Mouse (Mus musculus): ENCODE measurements around the gene Kras. TPM values are rescaled to one million over a fixed set of nuclear protein-coding genes. Genes with fewer than 3 reads are reported as not detected.
A peak's percentile ranks its signal among the peaks of the same experiment; 100 is the strongest.

Kras gene
- 78.5 and 80.8 TPM in 2 replicates for polyA plus RNA-seq (2016; fragmentation: Nextera tagmentation; extraction: Ambion mirVana)

- peak; percentile 98 for DNase-seq (ENCODE audit: low spot score)
- 2% methylated on average over 83 of the region's 83 CpGs for WGBS
- peaks cover 15% of the 10 kb centered on the region for H3K27me3 ChIP-seq (ENCODE audit: low read depth, poor library complexity, severe bottlenecking)
- peaks cover 24% of the 10 kb centered on the region for H3K4me1 ChIP-seq
- peaks cover 14% of the 10 kb centered on the region for H3K36me3 ChIP-seq
- H3K9me3 ChIP-seq (replicated peaks), result no peaks in the 10 kb centered on the region
- peak within 1 kb of the TSS; percentile 97 for H3K27ac ChIP-seq
- H3K4me3 ChIP-seq, result peak within 1 kb of the TSS; percentile 96
These were observed at the start of gene Kras for GRCm38 (mm10) chr6:145250185-145250791. Kras (minus strand) TSS chr6:145250239.

GRCm38 (mm10) chr6:145297626-145298025 lies 47.6 kb upstream of the Kras start:
- H3K4me3 ChIP-seq, result no peak overlapping the region
- WGBS, result 78% methylated on average over 7 of the region's 7 CpGs
- no peak overlapping the region for H3K27ac ChIP-seq
- H3K9me3 ChIP-seq (replicated peaks), result no peaks in the 10 kb centered on the region
- no peaks in the 10 kb centered on the region; the same call in 1 of the 2 replicates for H3K4me1 ChIP-seq
- no peak for DNase-seq (ENCODE audit: low spot score)
- no peaks in the 10 kb centered on the region for H3K27me3 ChIP-seq (ENCODE audit: low read depth, poor library complexity, severe bottlenecking)
- no peaks in the 10 kb centered on the region for H3K36me3 ChIP-seq

- Histone ChIP-seq H3K36me3 (no peaks in the 10 kb centered on the region), H3K9me3 (replicated peaks) (no peaks in the 10 kb centered on the region), H3K27me3 (ENCODE audit: low read depth, poor library complexity, severe bottlenecking) (no peaks in the 10 kb centered on the region), H3K27ac (no peak overlapping the region), H3K4me1 (no peaks in the 10 kb centered on the region; the same call in 1 of the 2 replicates), H3K4me3 (no peak overlapping the region)
- no peak for DNase-seq (ENCODE audit: low spot score)
- WGBS, result 83% methylated on average over 7 of the region's 7 CpGs
These were observed 46.9 kb upstream of the Kras start for GRCm38 (mm10) chr6:145296979-145297378.

GRCm38 (mm10) chr6:145295171-145295570 lies 45.1 kb upstream of the Kras start:
- WGBS, result 75% methylated on average over 11 of the region's 11 CpGs
- peaks cover 8% of the 10 kb centered on the region for H3K4me1 ChIP-seq
- no peaks in the 10 kb centered on the region for H3K36me3 ChIP-seq
- DNase-seq (ENCODE audit: low spot score), result no peak
- H3K9me3 ChIP-seq (replicated peaks), result no peaks in the 10 kb centered on the region
- no peak overlapping the region for H3K4me3 ChIP-seq
- H3K27ac ChIP-seq, result no peak overlapping the region
- no peaks in the 10 kb centered on the region for H3K27me3 ChIP-seq (ENCODE audit: low read depth, poor library complexity, severe bottlenecking)

- WGBS, result 80% methylated on average over 6 of the region's 6 CpGs
- Histone ChIP-seq H3K36me3 (no peaks in the 10 kb centered on the region), H3K27me3 (ENCODE audit: low read depth, poor library complexity, severe bottlenecking) (no peaks in the 10 kb centered on the region), H3K9me3 (replicated peaks) (no peaks in the 10 kb centered on the region), H3K4me1 (peaks cover 8% of the 10 kb centered on the region), H3K27ac (no peak overlapping the region), H3K4me3 (no peak overlapping the region)
- DNase-seq (ENCODE audit: low spot score), result no peak
These were observed 43.1 kb upstream of the Kras start for GRCm38 (mm10) chr6:145293156-145293555.

GRCm38 (mm10) chr6:145291383-145292289 lies 41.6 kb upstream of the Kras start:
- Histone ChIP-seq H3K4me3 (no peak overlapping the region), H3K36me3 (no peaks in the 10 kb centered on the region), H3K27ac (no peak overlapping the region), H3K4me1 (peaks cover 8% of the 10 kb centered on the region), H3K27me3 (ENCODE audit: low read depth, poor library complexity, severe bottlenecking) (no peaks in the 10 kb centered on the region), H3K9me3 (replicated peaks) (no peaks in the 10 kb centered on the region)
- DNase-seq (ENCODE audit: low spot score), result no peak
- 82% methylated on average over 13 of the region's 13 CpGs for WGBS

GRCm38 (mm10) chr6:145285656-145286055 lies 35.6 kb upstream of the Kras start:
- WGBS, result 83% methylated on average over 4 of the region's 4 CpGs
- DNase-seq (ENCODE audit: low spot score), result no peak
- Histone ChIP-seq H3K27me3 (ENCODE audit: low read depth, poor library complexity, severe bottlenecking) (no peaks in the 10 kb centered on the region), H3K36me3 (no peaks in the 10 kb centered on the region), H3K9me3 (replicated peaks) (no peaks in the 10 kb centered on the region), H3K4me3 (no peak overlapping the region), H3K27ac (no peak overlapping the region), H3K4me1 (no peaks in the 10 kb centered on the region)

GRCm38 (mm10) chr6:145284286-145284685 lies 34.2 kb upstream of the Kras start:
- H3K27me3 ChIP-seq (ENCODE audit: low read depth, poor library complexity, severe bottlenecking), result no peaks in the 10 kb centered on the region

GRCm38 (mm10) chr6:145277138-145277763 lies 27.2 kb upstream of the Kras start:
- no peak overlapping the region for H3K4me3 ChIP-seq
- H3K36me3 ChIP-seq, result no peaks in the 10 kb centered on the region
- no peaks in the 10 kb centered on the region for H3K9me3 ChIP-seq (replicated peaks)
- 0 out of 2 replicates have a peak, but pooled peaks cover 11% of the 10 kb centered on the region for H3K27me3 ChIP-seq (ENCODE audit: low read depth, poor library complexity, severe bottlenecking)
- 68% methylated on average over 9 of the region's 9 CpGs for WGBS
- H3K4me1 ChIP-seq, result peaks cover 8% of the 10 kb centered on the region
- no peak overlapping the region for H3K27ac ChIP-seq
- no peak for DNase-seq (ENCODE audit: low spot score)

More at GRCm38 (mm10) chr6:145284286-145284685, 34.2 kb upstream of the Kras start:
- H3K36me3 ChIP-seq, result no peaks in the 10 kb centered on the region
- H3K4me3 ChIP-seq, result no peak overlapping the region
- DNase-seq (ENCODE audit: low spot score), result no peak
- H3K4me1 ChIP-seq, result no peaks in the 10 kb centered on the region
- H3K27ac ChIP-seq, result no peak overlapping the region
- 95% methylated on average over 8 of the region's 8 CpGs for WGBS
- no peaks in the 10 kb centered on the region for H3K9me3 ChIP-seq (replicated peaks)

GRCm38 (mm10) chr6:145276265-145276780 lies 26.3 kb upstream of the Kras start:
- Histone ChIP-seq H3K27ac (no peak overlapping the region), H3K4me3 (peak overlapping the region; percentile 37), H3K27me3 (ENCODE audit: low read depth, poor library complexity, severe bottlenecking) (0 out of 2 replicates have a peak, but pooled peaks cover 11% of the 10 kb centered on the region)

GRCm38 (mm10) chr6:145275586-145276219 lies 25.7 kb upstream of the Kras start:
- Histone ChIP-seq H3K27ac (no peak overlapping the region), H3K36me3 (no peaks in the 10 kb centered on the region), H3K4me3 (peak overlapping the region; percentile 37; the same call in 1 of the 2 replicates), H3K4me1 (peaks cover 8% of the 10 kb centered on the region), H3K9me3 (replicated peaks) (no peaks in the 10 kb centered on the region), H3K27me3 (ENCODE audit: low read depth, poor library complexity, severe bottlenecking) (0 out of 2 replicates have a peak, but pooled peaks cover 11% of the 10 kb centered on the region)
- no peak for DNase-seq (ENCODE audit: low spot score)
- 46% methylated on average over 6 of the region's 6 CpGs for WGBS

More at GRCm38 (mm10) chr6:145276265-145276780, 26.3 kb upstream of the Kras start:
- Histone ChIP-seq H3K4me1 (peaks cover 8% of the 10 kb centered on the region), H3K9me3 (replicated peaks) (no peaks in the 10 kb centered on the region), H3K36me3 (no peaks in the 10 kb centered on the region)
- peak; percentile 70 for DNase-seq (ENCODE audit: low spot score)
- 4% methylated on average over 17 of the region's 17 CpGs for WGBS

GRCm38 (mm10) chr6:145273971-145274620 lies 24.1 kb upstream of the Kras start:
- no peak overlapping the region for H3K4me3 ChIP-seq
- no peaks in the 10 kb centered on the region for H3K36me3 ChIP-seq
- WGBS, result 82% methylated on average over 12 of the region's 12 CpGs
- DNase-seq (ENCODE audit: low spot score), result no peak
- 0 out of 2 replicates have a peak, but pooled peaks cover 11% of the 10 kb centered on the region for H3K27me3 ChIP-seq (ENCODE audit: low read depth, poor library complexity, severe bottlenecking)
- no peak overlapping the region for H3K27ac ChIP-seq
- no peaks in the 10 kb centered on the region for H3K9me3 ChIP-seq (replicated peaks)
- peaks cover 8% of the 10 kb centered on the region for H3K4me1 ChIP-seq

Measured in limb, embryonic 10.5 days (tissue).